Mouse (Mus musculus) heart, postnatal 0 days (tissue): ENCODE measurements around the gene Zcwpw1.

Experiments
- CTCF ChIP-seq: IDR thresholded peaks from 2 replicates; pipeline ENCODE4 v1.5.1; 2016; ENCODE audit warnings: antibody characterized with exemption, control low read depth, low read depth
- EP300 ChIP-seq: IDR thresholded peaks from 2 replicates; pipeline ENCODE4 v1.6.1; 2016; ENCODE audit warnings: antibody characterized with exemption, low read depth

DNA sequence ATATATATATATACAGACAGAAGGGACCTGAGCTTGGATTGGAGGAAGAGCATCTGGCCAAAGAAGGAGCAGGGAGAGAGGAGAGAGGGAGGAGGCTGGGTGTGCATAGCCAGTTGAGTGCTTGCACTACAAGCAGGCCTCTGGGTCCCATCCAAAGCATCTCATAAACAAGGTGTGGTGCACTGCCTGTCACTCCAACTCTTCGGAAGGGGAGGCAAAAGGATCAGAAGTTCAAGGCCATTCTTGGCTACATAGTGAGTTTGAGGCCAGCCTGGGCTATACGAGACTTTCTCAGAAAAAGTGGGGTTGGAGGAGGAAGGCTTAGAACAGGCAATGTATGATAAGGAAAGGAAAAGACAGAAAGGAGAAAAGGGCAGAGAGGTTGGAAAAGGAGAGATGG is 38.4 kb downstream of the Zcwpw1 start:
- TF ChIP-seq CTCF: no peak
- TF ChIP-seq EP300: no peak
